Mouse (Mus musculus): ENCODE measurements around the gene H2-Ob. TPM values are rescaled to one million over a fixed set of nuclear protein-coding genes. Genes with fewer than 3 reads are reported as not detected.

The H2-Ob gene
- polyA plus RNA-seq, 1 experiment from 2014 or later, result not detected

DNA sequence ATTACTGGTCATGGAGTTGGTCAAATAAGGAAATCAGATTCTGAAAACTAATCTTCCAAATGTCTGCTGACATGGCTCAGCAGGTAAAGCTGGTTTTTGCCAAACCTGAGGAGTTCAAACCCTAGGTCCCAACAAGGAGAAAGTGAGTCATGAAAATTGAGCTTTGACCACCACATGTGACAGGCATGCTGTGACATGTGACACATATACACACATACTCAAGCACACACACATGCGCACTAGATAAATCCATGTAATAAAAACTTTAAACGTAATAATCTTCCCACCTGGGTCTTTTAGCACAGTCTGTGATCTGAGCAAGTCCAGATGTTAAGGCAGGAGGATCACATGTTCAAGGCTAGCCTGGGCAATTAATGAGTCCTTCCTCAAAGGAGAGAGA lies 65.1 kb downstream of the H2-Ob start:
- H3K27ac ChIP-seq, result no peak overlapping the region
- WGBS, result 83% methylated on average over 2 of the region's 2 CpGs
- no peaks in the 10 kb centered on the region for H3K36me3 ChIP-seq
- no peak overlapping the region for H3K4me3 ChIP-seq
- no peak overlapping the region for H3K9ac ChIP-seq
- no peaks in the 10 kb centered on the region for H3K4me1 ChIP-seq
- ATAC-seq (ENCODE audit: insufficient number of reproducible peaks, insufficient read depth, low FRiP score, low TSS enrichment), result no peak
- H3K4me2 ChIP-seq (replicated peaks), result no peak overlapping the region
- no peaks in the 10 kb centered on the region for H3K9me3 ChIP-seq
- 0 out of 2 replicates have a peak, but pooled peaks cover 3% of the 10 kb centered on the region for H3K27me3 ChIP-seq

Other genes with a start within 250 kb of the H2-Ob start
- 7.2 and 8.0 TPM in 2 replicates for gene H2-K1, start 238.6 kb upstream of the H2-Ob start, polyA plus RNA-seq (2016; fragmentation: Nextera tagmentation; extraction: Ambion mirVana)
- gene Ring1, start 214.2 kb upstream of the H2-Ob start, polyA plus RNA-seq (2016; fragmentation: Nextera tagmentation; extraction: Ambion mirVana), result 27.2 and 29.7 TPM in 2 replicates
- gene H2-Ke6, start 210.8 kb upstream of the H2-Ob start, polyA plus RNA-seq (2016; fragmentation: Nextera tagmentation; extraction: Ambion mirVana), result 52.2 and 59.5 TPM in 2 replicates
- 191 and 193 TPM in 2 replicates for gene Slc39a7, start 207.2 kb upstream of the H2-Ob start, polyA plus RNA-seq (2016; fragmentation: Nextera tagmentation; extraction: Ambion mirVana)
- gene Rxrb, start 207.1 kb upstream of the H2-Ob start, polyA plus RNA-seq (2016; fragmentation: Nextera tagmentation; extraction: Ambion mirVana), result 69.9 and 72.6 TPM in 2 replicates
- gene Col11a2, start 199.5 kb upstream of the H2-Ob start, polyA plus RNA-seq (2016; fragmentation: Nextera tagmentation; extraction: Ambion mirVana), result 7.2 and 14.8 TPM in 2 replicates
- gene H2-Oa, start 146.6 kb upstream of the H2-Ob start, polyA plus RNA-seq (2016; fragmentation: Nextera tagmentation; extraction: Ambion mirVana), result 0.43 and 0.48 TPM in 2 replicates
- gene H2-DMa, start 119.4 kb upstream of the H2-Ob start, polyA plus RNA-seq (2016; fragmentation: Nextera tagmentation; extraction: Ambion mirVana), result 12.3 and 16.7 TPM in 2 replicates
- 119 and 131 TPM in 2 replicates for gene Brd2, start 116.3 kb upstream of the H2-Ob start, polyA plus RNA-seq (2016; fragmentation: Nextera tagmentation; extraction: Ambion mirVana)
- gene H2-DMb2, start 95.6 kb upstream of the H2-Ob start, polyA plus RNA-seq (2016; fragmentation: Nextera tagmentation; extraction: Ambion mirVana), result 0.19 and 0.42 TPM in 2 replicates
- 2.0 and 2.4 TPM in 2 replicates for gene H2-DMb1, start 85.8 kb upstream of the H2-Ob start, polyA plus RNA-seq (2016; fragmentation: Nextera tagmentation; extraction: Ambion mirVana)
- 4.7 TPM in 2 replicates for gene Tap1, start 51.4 kb upstream of the H2-Ob start, polyA plus RNA-seq (2016; fragmentation: Nextera tagmentation; extraction: Ambion mirVana)
- 1.8 and 2.0 TPM in 2 replicates for gene Psmb9, start 51.1 kb upstream of the H2-Ob start, polyA plus RNA-seq (2016; fragmentation: Nextera tagmentation; extraction: Ambion mirVana)
- gene Psmb8, start 41.2 kb upstream of the H2-Ob start, polyA plus RNA-seq (2016; fragmentation: Nextera tagmentation; extraction: Ambion mirVana), result 2.1 and 3.5 TPM in 2 replicates
- 1.3 and 2.3 TPM in 2 replicates for gene Tap2, start 35.4 kb upstream of the H2-Ob start, polyA plus RNA-seq (2016; fragmentation: Nextera tagmentation; extraction: Ambion mirVana)
- 2.9 and 3.4 TPM in 2 replicates for gene H2-Ab1, start 18.8 kb downstream of the H2-Ob start, polyA plus RNA-seq (2016; fragmentation: Nextera tagmentation; extraction: Ambion mirVana)
- 0.19 TPM in 1 of 2 replicates, not detected in the other for gene H2-Aa, start 48.9 kb downstream of the H2-Ob start, polyA plus RNA-seq (2016; fragmentation: Nextera tagmentation; extraction: Ambion mirVana)
- 1.4 and 1.5 TPM in 2 replicates for gene H2-Eb1, start 67.0 kb downstream of the H2-Ob start, polyA plus RNA-seq (2016; fragmentation: Nextera tagmentation; extraction: Ambion mirVana)
- not detected in 2 replicates for gene H2-Eb2, start 86.8 kb downstream of the H2-Ob start, polyA plus RNA-seq (2016; fragmentation: Nextera tagmentation; extraction: Ambion mirVana)
- not detected in 2 replicates for gene Btnl2, start 115.9 kb downstream of the H2-Ob start, polyA plus RNA-seq (2016; fragmentation: Nextera tagmentation; extraction: Ambion mirVana)
- not detected in 2 replicates for gene Btnl1, start 138.2 kb downstream of the H2-Ob start, polyA plus RNA-seq (2016; fragmentation: Nextera tagmentation; extraction: Ambion mirVana)
- 0.81 and 1.00 TPM in 2 replicates for gene BC051142, start 159.9 kb downstream of the H2-Ob start, polyA plus RNA-seq (2016; fragmentation: Nextera tagmentation; extraction: Ambion mirVana)
- not detected in 2 replicates for gene Btnl4, start 238.4 kb downstream of the H2-Ob start, polyA plus RNA-seq (2016; fragmentation: Nextera tagmentation; extraction: Ambion mirVana)